Mouse (Mus musculus): ENCODE measurements around the gene Stxbp3. TPM values are rescaled to one million over a fixed set of nuclear protein-coding genes. Genes with fewer than 3 reads are reported as not detected.

The Stxbp3 gene
- total and polyA plus RNA-seq, 3 experiments: 15.9 to 32.2 TPM; not detected in 1

DNA sequence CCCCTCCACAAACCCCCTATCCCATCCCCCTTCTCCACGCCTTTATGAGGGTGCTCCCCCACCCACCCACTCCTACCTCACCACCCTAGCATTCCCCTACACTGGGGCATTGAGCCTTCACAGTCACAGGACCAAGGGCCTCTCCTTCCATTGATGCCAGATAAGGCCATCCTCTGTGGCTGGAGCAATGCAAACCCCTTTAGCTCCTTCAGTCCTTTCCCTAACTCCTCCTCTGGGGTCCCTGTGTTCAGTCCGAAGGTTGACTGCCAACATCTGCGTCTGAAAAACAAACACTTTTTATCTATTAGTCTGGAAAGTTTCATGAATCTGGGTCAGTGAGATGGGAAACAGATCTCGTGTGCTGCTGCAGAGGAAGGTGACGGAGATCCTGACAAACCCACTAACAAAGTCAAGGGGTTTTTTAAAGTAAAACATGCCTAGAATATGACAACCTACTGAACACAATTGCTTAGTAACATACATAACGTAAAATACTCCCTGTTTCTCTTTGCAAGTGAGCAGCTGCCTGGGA lies 57.9 kb downstream of the Stxbp3 start:
- TF ChIP-seq USF2 (IDR thresholded peaks at IDR 0.05; ENCODE audit: borderline replicate concordance in 1 of 2, insufficient read depth in 1 of 2, low read depth in 1 of 2, low read length in 2 of 2) (no peak), GABPA (IDR thresholded peaks at IDR 0.05; ENCODE audit: low read depth, low read length) (no peak), TBP (IDR thresholded peaks at IDR 0.05; ENCODE audit: low read depth, low read length) (no peak), RCOR1 (IDR thresholded peaks at IDR 0.05; ENCODE audit: low read depth, low read length) (no peak), BHLHE40 (IDR thresholded peaks at IDR 0.05; ENCODE audit: borderline replicate concordance, low read depth, low read length) (no peak), USF1 (IDR thresholded peaks at IDR 0.05; ENCODE audit: low read depth, low read length) (no peak), MYB (IDR thresholded peaks at IDR 0.05; ENCODE audit: low read depth, low read length) (no peak), ZNF384 (IDR thresholded peaks at IDR 0.05; ENCODE audit: low read depth, low read length) (no peak), POLR2AphosphoS5 (IDR thresholded peaks at IDR 0.05; ENCODE audit: borderline replicate concordance, low read depth, low read length) (no peak), POLR2A (IDR thresholded peaks at IDR 0.05; ENCODE audit: control insufficient read depth in 1 of 2, insufficient read depth in 1 of 2, low read depth in 1 of 2, low read length in 2 of 2, poor library complexity in 1 of 2) (no peak), CHD1 (IDR thresholded peaks at IDR 0.05; ENCODE audit: low read depth, low read length) (no peak), E2F4 (IDR thresholded peaks at IDR 0.05; ENCODE audit: borderline replicate concordance, low read depth, low read length) (no peak), TCF12 (IDR thresholded peaks at IDR 0.05; ENCODE audit: low read depth, low read length) (no peak), JUND (IDR thresholded peaks at IDR 0.05; ENCODE audit: low read depth, low read length) (no peak), KAT2A (conservative IDR thresholded peaks at IDR 0.05; ENCODE audit: low read depth, low read length) (no peak), MEF2A (IDR thresholded peaks at IDR 0.05; ENCODE audit: extremely low read depth, insufficient replicate concordance, low read depth, low read length, poor library complexity, severe bottlenecking) (no peak), RAD21 (IDR thresholded peaks at IDR 0.05; ENCODE audit: low read depth, low read length) (no peak), MAX (IDR thresholded peaks at IDR 0.05; ENCODE audit: low read length) (no peak), ELF1 (IDR thresholded peaks at IDR 0.05; ENCODE audit: low read depth, low read length) (no peak), CTCF (IDR thresholded peaks at IDR 0.05 in 2 of 3, conservative IDR thresholded peaks at IDR 0.05 in 1 of 3; ENCODE audit: control insufficient read depth in 1 of 3, insufficient read depth in 1 of 3, low read depth in 2 of 3, low read length in 3 of 3, poor library complexity in 1 of 3, severe bottlenecking in 1 of 3) (no peak)
- DNase-seq (ENCODE audit: low read depth, low spot score): no peak
- no peaks in the 10 kb centered on the region for H3K9me3 ChIP-seq (replicated peaks; ENCODE audit: insufficient read depth, low read length)
- no peak overlapping the region for H3K4me3 ChIP-seq (ENCODE audit: control insufficient read depth in 1 of 2, insufficient read depth in 1 of 2, low read depth in 2 of 2, low read length in 2 of 2)
- H3K79me2 ChIP-seq (ENCODE audit: control insufficient read depth, insufficient read depth, low read length, poor library complexity): no peaks in the 10 kb centered on the region
- no peaks in the 10 kb centered on the region for H3K36me3 ChIP-seq (ENCODE audit: control insufficient read depth in 1 of 2, insufficient read depth in 2 of 2, low read length in 2 of 2)
- H3K27ac ChIP-seq (ENCODE audit: control insufficient read depth, low read depth, low read length): no peak overlapping the region
- H3K4me1 ChIP-seq (ENCODE audit: control insufficient read depth in 1 of 2, insufficient read depth in 2 of 2, low read length in 2 of 2): no peaks in the 10 kb centered on the region
- no peaks in the 10 kb centered on the region for H3K27me3 ChIP-seq (ENCODE audit: control insufficient read depth in 1 of 2, insufficient read depth in 2 of 2, low read length in 2 of 2)
- H3K9ac ChIP-seq (ENCODE audit: control insufficient read depth, low read depth, low read length, poor library complexity, severe bottlenecking): no peak overlapping the region

- H3K79me2 ChIP-seq (ENCODE audit: control insufficient read depth, insufficient read depth, low read length, poor library complexity): no peaks in the 10 kb centered on the region
- H3K4me1 ChIP-seq (ENCODE audit: control insufficient read depth in 1 of 2, insufficient read depth in 2 of 2, low read length in 2 of 2): no peaks in the 10 kb centered on the region
- no peaks in the 10 kb centered on the region for H3K36me3 ChIP-seq (ENCODE audit: control insufficient read depth in 1 of 2, insufficient read depth in 2 of 2, low read length in 2 of 2)
- no peaks in the 10 kb centered on the region for H3K27me3 ChIP-seq (ENCODE audit: control insufficient read depth in 1 of 2, insufficient read depth in 2 of 2, low read length in 2 of 2)
- H3K9me3 ChIP-seq (replicated peaks; ENCODE audit: insufficient read depth, low read length): no peaks in the 10 kb centered on the region
- H3K27ac ChIP-seq (ENCODE audit: control insufficient read depth, low read depth, low read length): no peak overlapping the region
- H3K9ac ChIP-seq (ENCODE audit: control insufficient read depth, low read depth, low read length, poor library complexity, severe bottlenecking): no peak overlapping the region
- H3K4me3 ChIP-seq (ENCODE audit: control insufficient read depth in 1 of 2, insufficient read depth in 1 of 2, low read depth in 2 of 2, low read length in 2 of 2): no peak overlapping the region
- no peak for TF ChIP-seq MAFK (IDR thresholded peaks at IDR 0.05; ENCODE audit: borderline replicate concordance, low read depth, low read length)
- no peak for TF ChIP-seq ZMIZ1 (IDR thresholded peaks at IDR 0.05; ENCODE audit: low read depth, low read length)
- no peak for TF ChIP-seq ELF1 (IDR thresholded peaks at IDR 0.05; ENCODE audit: low read depth, low read length)
- TF ChIP-seq MYB (IDR thresholded peaks at IDR 0.05; ENCODE audit: low read depth, low read length): no peak
- no peak for TF ChIP-seq MYC (IDR thresholded peaks at IDR 0.05; ENCODE audit: low read depth, low read length)
- no peak for TF ChIP-seq GATA1 (IDR thresholded peaks at IDR 0.05; ENCODE audit: low read depth, low read length)
- TF ChIP-seq MXI1 (IDR thresholded peaks at IDR 0.05; ENCODE audit: low read depth, low read length): no peak
- TF ChIP-seq TAL1 (IDR thresholded peaks at IDR 0.05; ENCODE audit: low read length): no peak
- no peak for TF ChIP-seq HCFC1 (IDR thresholded peaks at IDR 0.05; ENCODE audit: low read depth, low read length)
- DNase-seq (ENCODE audit: low read depth, low spot score): no peak
These were observed 58.4 kb downstream of the Stxbp3 start for GRCm38 (mm10) chr3:108781884-108782270.
